Mouse (Mus musculus) heart, embryonic 16.5 days (tissue): ENCODE measurements at regions not wholly inside any gene's neighbourhood (a gene's known extent, or its start where the extent isn't known, plus 50 kb on each side); places are given as distances from the start of the nearest gene placed in this dataset.
A peak's percentile ranks its signal among the peaks of the same experiment; 100 is the strongest.

Experiments
- ATAC-seq: fragments of 200-750 bp; cut with Nextera tagmentation; replicated peaks from 2 replicates; pipeline ENCODE4 v1.8.0; 2017; ENCODE audit warnings: moderate number of reproducible peaks; ENCODE audit not compliant: insufficient read depth, low FRiP score; ENCODE audit errors: extremely low read depth
- H3K27ac ChIP-seq: fragments of 300-500 bp; sonication (generic); 2 replicates; pipeline ENCODE4 v1.5.1; 2014; ENCODE audit warnings: mild to moderate bottlenecking, low read length, control low read depth, moderate library complexity
- H3K27me3 ChIP-seq: fragments of 300-500 bp; sonication (generic); 2 replicates; pipeline ENCODE4 v1.6.1; 2014; ENCODE audit warnings: low read length, mixed read lengths; ENCODE audit not compliant: control insufficient read depth, insufficient read depth
- H3K36me3 ChIP-seq: fragments of 300-500 bp; sonication (generic); 2 replicates; pipeline ENCODE4 v1.6.1; 2014; ENCODE audit not compliant: control insufficient read depth, insufficient read depth
- H3K4me1 ChIP-seq: fragments of 300-500 bp; sonication (generic); 2 replicates; pipeline ENCODE4 v1.6.1; 2014; ENCODE audit warnings: low read length, mixed read lengths; ENCODE audit not compliant: control insufficient read depth, insufficient read depth
- H3K4me2 ChIP-seq: fragments of 300-500 bp; sonication (generic); 2 replicates; pipeline ENCODE4 v1.6.1; 2014; ENCODE audit warnings: low read depth, mild to moderate bottlenecking, control low read depth, low read length
- H3K4me3 ChIP-seq: fragments of 300-500 bp; sonication (generic); 2 replicates; pipeline ENCODE4 v1.5.1; 2014; ENCODE audit warnings: mild to moderate bottlenecking, control low read depth, low read length
- H3K9ac ChIP-seq: fragments of 300-500 bp; sonication (generic); 2 replicates; pipeline ENCODE4 v1.6.1; 2014; ENCODE audit warnings: low read length, control low read depth
- H3K9me3 ChIP-seq: fragments of 300-500 bp; sonication (generic); replicated peaks from 2 replicates; pipeline ENCODE4 v1.6.1; 2016; ENCODE audit warnings: low read length; ENCODE audit not compliant: control insufficient read depth
- WGBS: fragments of 180-500 bp; shearing (Covaris S2); extraction: QIAGEN DNeasy Blood & Tissue Kit; methylation state at CpG from one replicate; pipeline ENCODE4 v1.1.7; 2014; 5-methylcytosine and 5-hydroxymethylcytosine counted together

DNA sequence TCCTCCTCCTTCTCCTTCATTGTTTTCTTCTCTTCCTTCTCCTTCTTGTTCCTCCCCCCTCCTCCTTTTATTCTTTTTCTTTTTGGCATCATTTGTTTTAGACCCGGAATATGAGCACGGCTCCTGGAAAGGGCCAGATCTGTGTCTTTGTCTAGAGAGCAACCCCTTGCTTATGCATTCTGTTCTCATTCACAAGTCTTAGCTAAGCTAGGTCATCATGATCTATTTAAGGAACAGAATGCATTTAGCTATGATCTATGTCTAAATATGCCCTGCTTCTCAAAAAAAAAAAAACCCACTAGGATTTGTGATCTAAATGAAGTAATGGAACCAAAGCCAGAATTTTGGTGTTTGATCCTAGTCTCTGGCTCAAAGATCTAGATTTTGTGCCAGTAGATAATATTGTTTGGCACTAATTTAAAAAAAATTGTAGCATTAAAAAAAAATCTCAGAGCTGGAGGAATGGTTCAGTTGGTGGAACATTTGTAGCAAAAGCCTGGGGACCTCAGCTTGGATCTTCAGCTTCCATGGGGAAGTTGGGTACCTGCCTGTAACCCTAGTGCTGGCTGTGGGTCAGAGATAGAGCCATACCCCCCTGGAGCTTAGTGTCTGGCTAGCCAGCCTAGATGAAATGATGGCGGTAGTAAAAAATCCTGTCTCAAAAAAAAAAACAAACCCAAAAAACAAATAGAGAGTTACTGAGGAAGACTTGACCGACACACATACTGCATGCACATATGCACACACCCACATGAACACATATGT lies 100.5 kb upstream of the Got2 start:
- Histone ChIP-seq H3K36me3 (no peaks in the 10 kb centered on the region), H3K27ac (no peak overlapping the region), H3K27me3 (no peaks in the 10 kb centered on the region), H3K4me1 (no peaks in the 10 kb centered on the region), H3K4me3 (no peak overlapping the region), H3K9me3 (no peaks in the 10 kb centered on the region), H3K4me2 (no peak overlapping the region), H3K9ac (no peak overlapping the region)
- WGBS, result 90% methylated on average over 4 of the region's 4 CpGs
- ATAC-seq, result no peak

DNA sequence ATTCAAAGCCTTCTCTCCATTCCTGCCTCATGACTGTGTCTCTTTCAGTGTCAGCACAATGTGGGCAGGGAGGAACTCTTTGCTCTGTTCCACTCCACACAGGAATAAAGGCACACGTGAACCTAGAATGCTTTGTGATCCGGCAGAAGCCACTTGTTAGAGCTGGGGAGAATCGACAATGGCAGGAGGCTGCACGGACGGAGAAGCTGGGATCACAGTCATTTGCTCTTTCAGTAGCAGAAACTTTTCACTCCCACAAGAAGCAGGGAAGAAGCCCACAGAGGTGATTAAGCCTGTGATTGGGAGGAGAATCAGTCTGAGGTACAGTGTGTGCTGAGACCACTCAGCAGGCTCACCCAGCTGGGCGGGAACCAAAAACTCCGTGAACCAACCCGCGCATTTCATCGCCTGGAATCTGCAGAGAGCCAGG lies 98.7 kb upstream of the Got2 start:
- Histone ChIP-seq H3K9ac (no peak overlapping the region), H3K27ac (no peak overlapping the region), H3K4me1 (no peaks in the 10 kb centered on the region), H3K9me3 (no peaks in the 10 kb centered on the region), H3K36me3 (no peaks in the 10 kb centered on the region), H3K27me3 (no peaks in the 10 kb centered on the region), H3K4me2 (peak overlapping the region; percentile 30; the same call in 1 of the 2 replicates), H3K4me3 (no peak overlapping the region)
- ATAC-seq, result no peak
- 25% methylated on average over 10 of the region's 10 CpGs for WGBS

DNA sequence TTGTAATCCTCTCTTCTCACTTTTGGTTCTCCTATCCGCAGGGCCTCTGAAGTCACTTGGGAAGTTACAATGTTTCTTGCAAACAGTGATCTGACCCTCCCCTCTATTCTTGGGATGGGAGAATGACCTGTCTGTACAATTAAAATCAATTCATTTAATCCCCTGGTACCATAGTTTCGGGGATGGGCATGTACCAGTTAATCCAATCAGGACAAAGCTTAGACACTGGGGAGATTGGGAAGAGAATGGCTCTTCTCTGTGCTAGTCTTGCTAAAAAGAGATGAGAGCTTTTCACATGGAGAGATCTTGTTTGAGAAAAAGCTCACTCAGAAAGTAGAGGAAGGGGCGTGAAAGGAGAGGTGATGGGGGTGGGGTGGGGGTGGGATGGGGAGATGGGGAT lies 98.1 kb upstream of the Got2 start:
- no peaks in the 10 kb centered on the region for H3K9me3 ChIP-seq
- WGBS, result 64% methylated on average over 3 of the region's 3 CpGs
- H3K27me3 ChIP-seq, result no peaks in the 10 kb centered on the region

DNA sequence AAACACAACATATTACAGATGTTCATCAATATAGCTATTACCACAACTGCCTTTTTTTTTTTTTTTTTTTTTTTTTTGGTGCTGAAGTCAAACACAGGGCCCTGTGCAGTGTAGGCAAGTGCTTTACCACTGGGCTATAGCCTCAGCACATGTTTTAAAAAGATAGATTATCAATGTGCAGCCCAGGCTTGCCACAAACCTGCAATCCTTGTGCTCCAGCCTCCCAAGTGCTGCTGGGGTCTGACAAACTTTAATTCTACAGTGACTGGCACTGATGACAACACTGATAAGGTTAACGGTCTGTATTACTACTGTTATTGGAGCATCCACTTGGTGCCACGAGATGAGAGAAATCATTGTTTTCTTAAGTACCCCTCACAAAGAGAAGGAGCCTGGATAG lies 95.3 kb upstream of the Got2 start:
- no peaks in the 10 kb centered on the region for H3K9me3 ChIP-seq
- no peak overlapping the region for H3K4me2 ChIP-seq
- H3K27ac ChIP-seq, result no peak overlapping the region
- H3K4me3 ChIP-seq, result no peak overlapping the region
- H3K4me1 ChIP-seq, result no peaks in the 10 kb centered on the region
- ATAC-seq, result no peak
- H3K36me3 ChIP-seq, result no peaks in the 10 kb centered on the region
- WGBS, result 59% methylated on average over 2 of the region's 2 CpGs
- no peaks in the 10 kb centered on the region for H3K27me3 ChIP-seq
- H3K9ac ChIP-seq, result no peak overlapping the region

More for the DNA sequence above, 98.1 kb upstream of the Got2 start:
- H3K9ac ChIP-seq, result no peak overlapping the region
- H3K4me1 ChIP-seq, result no peaks in the 10 kb centered on the region
- H3K4me3 ChIP-seq, result no peak overlapping the region
- no peak overlapping the region for H3K4me2 ChIP-seq
- H3K27ac ChIP-seq, result no peak overlapping the region
- ATAC-seq, result no peak
- no peaks in the 10 kb centered on the region for H3K36me3 ChIP-seq

DNA sequence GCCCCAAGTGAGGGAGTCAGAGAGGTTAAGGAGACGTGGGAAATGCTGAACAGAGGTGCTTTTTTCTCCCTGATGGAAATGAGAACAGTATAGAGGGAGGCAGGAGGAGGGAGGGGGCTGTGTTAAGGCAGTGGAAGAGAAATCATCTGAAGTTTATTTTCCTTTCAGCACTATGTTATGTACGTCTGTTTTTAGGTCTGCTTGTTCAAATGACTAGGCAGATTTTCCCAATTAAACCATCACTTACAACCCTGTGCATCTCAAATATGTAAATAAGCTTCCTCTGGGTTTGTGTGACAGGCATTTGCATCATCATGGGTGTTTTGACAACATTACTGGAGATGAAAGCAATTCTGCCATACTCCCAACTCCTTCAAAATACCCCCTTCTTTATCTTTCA lies 92.1 kb upstream of the Got2 start:
- no peak for ATAC-seq
- H3K9ac ChIP-seq, result no peak overlapping the region
- no peaks in the 10 kb centered on the region for H3K27me3 ChIP-seq
- no peaks in the 10 kb centered on the region for H3K36me3 ChIP-seq
- no peak overlapping the region for H3K4me2 ChIP-seq
- H3K4me3 ChIP-seq, result no peak overlapping the region
- no peak overlapping the region for H3K27ac ChIP-seq
- no peaks in the 10 kb centered on the region for H3K4me1 ChIP-seq
- no peaks in the 10 kb centered on the region for H3K9me3 ChIP-seq
- WGBS, result 32% methylated on average over 2 of the region's 2 CpGs

DNA sequence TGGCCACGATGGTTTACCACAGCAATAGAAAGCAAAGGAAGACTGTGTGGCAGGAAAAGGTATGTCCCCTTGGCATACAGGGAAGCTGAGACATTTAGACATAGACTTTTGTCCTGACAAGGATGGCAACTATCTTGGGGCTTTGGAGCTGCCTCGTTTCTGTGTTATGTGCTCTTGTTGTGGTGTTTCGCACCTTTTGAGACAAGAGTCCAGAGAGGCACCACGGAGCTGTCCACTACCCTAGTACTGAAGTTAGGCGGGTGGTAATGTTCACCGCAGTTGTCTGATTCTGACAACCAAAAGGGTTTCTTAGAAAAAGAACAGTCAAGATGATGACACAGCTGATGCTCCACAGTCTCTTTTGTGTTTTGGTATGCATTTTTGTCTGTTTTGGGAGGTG lies 90.9 kb upstream of the Got2 start:
- H3K9ac ChIP-seq, result no peak overlapping the region
- H3K4me3 ChIP-seq, result no peak overlapping the region
- no peak for ATAC-seq
- 41% methylated on average over 6 of the region's 6 CpGs for WGBS
- no peaks in the 10 kb centered on the region for H3K4me1 ChIP-seq
- no peaks in the 10 kb centered on the region for H3K36me3 ChIP-seq
- H3K4me2 ChIP-seq, result no peak overlapping the region
- H3K27me3 ChIP-seq, result no peaks in the 10 kb centered on the region
- no peak overlapping the region for H3K27ac ChIP-seq
- H3K9me3 ChIP-seq, result no peaks in the 10 kb centered on the region

DNA sequence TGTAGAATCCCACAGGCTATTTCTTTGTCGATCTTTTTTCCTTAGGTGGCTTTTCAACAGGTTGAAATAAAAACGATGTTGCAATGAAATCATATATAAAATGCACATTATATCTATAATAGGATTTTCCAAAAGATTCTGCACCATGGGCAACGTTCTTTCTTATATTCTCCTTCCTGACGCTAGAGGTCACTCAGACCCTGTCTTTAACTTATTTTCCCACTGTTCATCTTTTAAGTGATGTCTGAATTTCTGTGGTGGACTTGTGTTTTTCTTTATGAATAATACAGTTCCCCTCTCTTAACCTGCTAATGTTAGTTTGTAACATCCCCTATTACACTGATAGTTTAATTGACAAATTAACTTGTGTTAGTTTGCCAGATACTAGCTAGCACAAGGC lies 86.5 kb upstream of the Got2 start:
- no peaks in the 10 kb centered on the region; the same call in 1 of the 2 replicates for H3K27me3 ChIP-seq
- H3K4me1 ChIP-seq, result no peaks in the 10 kb centered on the region
- 12% methylated on average over 4 of the region's 4 CpGs for WGBS
- ATAC-seq, result no peak
- no peak overlapping the region for H3K9ac ChIP-seq
- H3K36me3 ChIP-seq, result no peaks in the 10 kb centered on the region
- H3K9me3 ChIP-seq, result no peaks in the 10 kb centered on the region
- no peak overlapping the region for H3K27ac ChIP-seq
- H3K4me3 ChIP-seq, result no peak overlapping the region
- H3K4me2 ChIP-seq, result no peak overlapping the region

DNA sequence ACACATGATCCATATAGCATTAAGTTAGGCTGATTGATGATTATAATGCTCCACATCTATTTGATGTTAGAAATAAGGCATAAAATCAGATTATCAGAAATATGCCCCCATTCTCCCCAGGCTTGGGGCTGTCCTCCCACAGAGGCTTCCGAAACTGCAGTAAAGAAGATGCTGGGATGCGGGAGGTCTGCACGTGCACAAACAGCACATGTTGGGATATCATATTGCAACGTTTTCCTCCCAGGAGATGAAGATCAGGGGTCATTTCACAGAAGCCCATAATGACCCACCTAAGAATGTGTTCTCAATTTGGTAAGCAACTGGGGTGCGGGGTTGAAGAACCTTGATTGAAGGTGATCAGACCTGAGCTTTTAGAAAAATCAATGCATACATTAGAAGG lies 85.9 kb upstream of the Got2 start:
- WGBS, result 59% methylated on average over 5 of the region's 5 CpGs
- no peak overlapping the region for H3K9ac ChIP-seq
- no peaks in the 10 kb centered on the region for H3K9me3 ChIP-seq
- no peaks in the 10 kb centered on the region for H3K4me1 ChIP-seq
- ATAC-seq, result no peak
- no peak overlapping the region for H3K4me2 ChIP-seq
- no peak overlapping the region for H3K4me3 ChIP-seq
- H3K36me3 ChIP-seq, result no peaks in the 10 kb centered on the region
- no peak overlapping the region for H3K27ac ChIP-seq
- no peaks in the 10 kb centered on the region; the same call in 1 of the 2 replicates for H3K27me3 ChIP-seq

DNA sequence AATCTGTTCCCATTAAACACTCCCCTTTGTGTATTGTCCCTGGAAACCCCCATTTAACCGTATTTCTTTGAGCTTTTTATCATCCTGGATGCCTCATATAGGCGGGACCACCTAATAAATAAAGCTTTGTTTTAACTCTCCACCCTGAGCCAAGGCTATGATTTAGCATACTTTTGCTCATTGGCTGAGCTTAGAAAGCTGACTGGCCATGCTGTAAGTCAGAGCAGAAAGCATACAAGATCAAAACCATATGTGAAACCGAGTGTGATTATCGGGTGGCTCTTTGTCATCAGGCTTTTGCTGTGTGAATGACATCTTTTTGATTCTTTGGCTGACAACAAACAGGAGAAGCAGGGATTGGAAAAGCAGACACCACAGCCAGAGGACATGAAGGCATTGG lies 85.2 kb upstream of the Got2 start:
- Histone ChIP-seq H3K27ac (no peak overlapping the region), H3K4me1 (no peaks in the 10 kb centered on the region), H3K4me3 (no peak overlapping the region), H3K4me2 (no peak overlapping the region), H3K9me3 (no peaks in the 10 kb centered on the region), H3K36me3 (no peaks in the 10 kb centered on the region), H3K9ac (no peak overlapping the region), H3K27me3 (no peaks in the 10 kb centered on the region; the same call in 1 of the 2 replicates)
- 32% methylated on average over 4 of the region's 4 CpGs for whole genome bisulfite sequencing
- ATAC-seq, result no peak
